Mouse (Mus musculus) embryonic facial prominence, embryonic 12.5 days (tissue): ENCODE results near the gene Ptafr. TPM values are rescaled to one million over a fixed set of nuclear protein-coding genes. Genes with fewer than 3 reads are reported as not detected.

Experiments
- ATAC-seq: fragments of 200-750 bp; cut with Nextera tagmentation; 2 replicates; pipeline ENCODE4 v1.8.0; 2017; ENCODE audit not compliant: insufficient number of reproducible peaks, insufficient read depth, low FRiP score, low TSS enrichment
- H3K27ac ChIP-seq: fragments of 300-500 bp; sonication (generic); 2 replicates; pipeline ENCODE4 v1.5.1; 2016; ENCODE audit warnings: mild to moderate bottlenecking
- H3K27me3 ChIP-seq: fragments of 300-500 bp; sonication (generic); 2 replicates; pipeline ENCODE4 v1.6.1; 2016; ENCODE audit warnings: mild to moderate bottlenecking, moderate library complexity
- H3K36me3 ChIP-seq: fragments of 300-500 bp; sonication (generic); 2 replicates; pipeline ENCODE4 v1.6.1; 2016; ENCODE audit warnings: mild to moderate bottlenecking
- H3K4me1 ChIP-seq: fragments of 300-500 bp; sonication (generic); 2 replicates; pipeline ENCODE4 v1.6.1; 2016
- H3K4me2 ChIP-seq: fragments of 300-500 bp; sonication (generic); replicated peaks from 2 replicates; pipeline ENCODE4 v1.6.1; 2016; ENCODE audit warnings: mild to moderate bottlenecking, moderate library complexity
- H3K4me3 ChIP-seq: fragments of 300-500 bp; sonication (generic); 2 replicates; pipeline ENCODE4 v1.5.1; 2016; ENCODE audit warnings: mild to moderate bottlenecking
- H3K9ac ChIP-seq: fragments of 300-500 bp; sonication (generic); 2 replicates; pipeline ENCODE4 v1.6.1; 2016; ENCODE audit warnings: mild to moderate bottlenecking, moderate library complexity
- H3K9me3 ChIP-seq: fragments of 300-500 bp; sonication (generic); 2 replicates; pipeline ENCODE4 v1.6.1; 2016; ENCODE audit warnings: mild to moderate bottlenecking, moderate library complexity
- WGBS: fragments of 180-500 bp; shearing (Covaris S2); methylation state at CpG from one replicate; pipeline ENCODE4 v1.1.7; 2016; 5-methylcytosine and 5-hydroxymethylcytosine counted together
- polyA plus RNA-seq: library from polyadenylated mRNA; unstranded; fragments of >200 nt; fragmentation: Nextera tagmentation; extraction: Ambion mirVana; gene quantifications from 2 replicates; pipeline ENCODE4 v1.2.1, GENCODE M21; 2016

Ptafr gene
- polyA plus RNA-seq, 1 experiment from 2014 or later, result 0.64 TPM

GRCm38 (mm10) chr4:132620134-132620533, 56.3 kb downstream of the Ptafr start:
- no peak for ATAC-seq
- Histone ChIP-seq H3K27me3 (no peaks in the 10 kb centered on the region), H3K4me2 (no peak overlapping the region), H3K9me3 (no peaks in the 10 kb centered on the region), H3K4me1 (no peaks in the 10 kb centered on the region), H3K27ac (no peak overlapping the region), H3K36me3 (no peaks in the 10 kb centered on the region), H3K9ac (no peak overlapping the region), H3K4me3 (no peak overlapping the region)
- WGBS, result 89% methylated on average over 4 of the region's 4 CpGs

- no peaks in the 10 kb centered on the region for H3K27me3 ChIP-seq
- no peak for ATAC-seq
- WGBS, result 76% methylated on average over 7 of the region's 7 CpGs
- no peaks in the 10 kb centered on the region for H3K4me1 ChIP-seq
- no peaks in the 10 kb centered on the region for H3K9me3 ChIP-seq
- H3K36me3 ChIP-seq, result no peaks in the 10 kb centered on the region
- no peak overlapping the region for H3K27ac ChIP-seq
- H3K9ac ChIP-seq, result no peak overlapping the region
- no peak overlapping the region for H3K4me2 ChIP-seq
- H3K4me3 ChIP-seq, result no peak overlapping the region
These were observed 57.6 kb downstream of the Ptafr start for GRCm38 (mm10) chr4:132621287-132622068.

GRCm38 (mm10) chr4:132624034-132624657, 60.3 kb downstream of the Ptafr start:
- ATAC-seq, result no peak
- Histone ChIP-seq H3K9me3 (no peaks in the 10 kb centered on the region), H3K4me1 (no peaks in the 10 kb centered on the region), H3K4me2 (no peak overlapping the region), H3K4me3 (no peak overlapping the region), H3K9ac (no peak overlapping the region), H3K36me3 (no peaks in the 10 kb centered on the region), H3K27me3 (no peaks in the 10 kb centered on the region), H3K27ac (no peak overlapping the region)
- 82% methylated on average over 5 of the region's 5 CpGs for WGBS

- H3K4me1 ChIP-seq, result no peaks in the 10 kb centered on the region
- no peak overlapping the region for H3K27ac ChIP-seq
- no peak overlapping the region for H3K4me3 ChIP-seq
- no peaks in the 10 kb centered on the region for H3K36me3 ChIP-seq
- 20% methylated on average over 2 of the region's 2 CpGs for WGBS
- H3K4me2 ChIP-seq, result no peak overlapping the region
- H3K9ac ChIP-seq, result no peak overlapping the region
- ATAC-seq, result no peak
- H3K27me3 ChIP-seq, result no peaks in the 10 kb centered on the region
- H3K9me3 ChIP-seq, result no peaks in the 10 kb centered on the region
These were observed 65.0 kb downstream of the Ptafr start for GRCm38 (mm10) chr4:132628830-132629229.

Other genes starting within 250 kb of the Ptafr start
- gene Trnau1ap, start 234.5 kb upstream of the Ptafr start, polyA plus RNA-seq, result 80.1 and 80.5 TPM in 2 replicates
- 86.3 and 88.2 TPM in 2 replicates for gene Rcc1, start 210.5 kb upstream of the Ptafr start, polyA plus RNA-seq
- gene Phactr4, start 141.6 kb upstream of the Ptafr start, polyA plus RNA-seq, result 18.5 and 22.9 TPM in 2 replicates
- 29.1 and 32.1 TPM in 2 replicates for gene Med18, start 100.1 kb upstream of the Ptafr start, polyA plus RNA-seq
- gene Sesn2, start 53.6 kb upstream of the Ptafr start, polyA plus RNA-seq, result 10.4 and 11.4 TPM in 2 replicates
- gene Atpif1, start 30.4 kb upstream of the Ptafr start, polyA plus RNA-seq, result 1,152 and 1,208 TPM in 2 replicates
- gene Dnajc8, start 28.5 kb upstream of the Ptafr start, polyA plus RNA-seq, result 169 and 182 TPM in 2 replicates
- gene Eya3, start 74.9 kb downstream of the Ptafr start, polyA plus RNA-seq, result 35.8 and 36.0 TPM in 2 replicates
- gene Xkr8, start 168.5 kb downstream of the Ptafr start, polyA plus RNA-seq, result 6.6 and 7.1 TPM in 2 replicates
- gene Smpdl3b, start 193.2 kb downstream of the Ptafr start, polyA plus RNA-seq, result 3.9 and 4.2 TPM in 2 replicates
- 133 and 138 TPM in 2 replicates for gene Rpa2, start 204.3 kb downstream of the Ptafr start, polyA plus RNA-seq
- 0.59 and 0.72 TPM in 2 replicates for gene Themis2, start 232.3 kb downstream of the Ptafr start, polyA plus RNA-seq